ENCODE assay signal across 14 mouse cellular contexts in the genomic region with DNA sequence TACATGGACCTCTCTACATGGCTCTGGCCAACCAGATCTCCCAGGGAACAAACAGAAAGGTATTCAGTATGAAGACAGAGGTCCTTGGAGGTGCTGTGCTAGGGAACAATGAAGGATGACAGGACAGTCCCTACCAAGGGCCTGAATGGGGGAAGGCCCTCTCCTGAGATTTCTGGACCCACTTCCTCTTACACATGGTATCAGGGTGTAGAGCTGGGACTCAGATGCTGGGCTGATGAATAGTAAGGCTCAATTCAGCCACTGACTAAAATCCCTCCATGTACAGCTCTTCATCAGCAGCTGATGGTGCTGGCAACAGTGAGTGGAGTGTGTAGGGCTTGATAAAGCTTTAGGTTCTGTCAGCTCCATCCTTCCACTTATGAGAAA. TPM values are rescaled to one million over a fixed set of nuclear protein-coding genes. Genes with fewer than 3 reads are reported as not detected.
A peak's percentile ranks its signal among the peaks of the same experiment; 100 is the strongest.
DNase-seq lines count a peak whose midpoint lies in the region; ATAC-seq lines count a peak whose summit lies in the region.
"Had no signal": no experiment of that assay in that cellular context is flagged by ENCODE, and none has a peak within 500 bp of the region (broad histone marks: within the 10 kb centered on the region; RNA-seq: fewer than 3 reads in every experiment).

No protein-coding gene starts in this region.

- no peaks in the 10 kb centered on the region for H3K27me3 ChIP-seq in intestine, embryonic 15.5 days (replicated peaks)
- no peaks in the 10 kb centered on the region for H3K27me3 ChIP-seq in intestine, embryonic 16.5 days (replicated peaks; ENCODE audit: control insufficient read depth, insufficient read depth, low read length)
- no peaks in the 10 kb centered on the region for H3K27me3 ChIP-seq in embryonic facial prominence, embryonic 12.5 days
- no peaks in the 10 kb centered on the region for H3K27me3 ChIP-seq in forebrain, embryonic 15.5 days
- H3K27me3 ChIP-seq in liver, embryonic 15.5 days: no peaks in the 10 kb centered on the region
- H3K27me3 ChIP-seq: heart, embryonic 15.5 days; limb, embryonic 13.5 days; stomach, embryonic 15.5 days had no signal

- no peak overlapping the region for H3K9ac ChIP-seq in intestine, embryonic 15.5 days
- H3K9ac ChIP-seq in intestine, embryonic 16.5 days (ENCODE audit: low read depth, low read length): no peak overlapping the region
- no peak overlapping the region for H3K9ac ChIP-seq in embryonic facial prominence, embryonic 12.5 days
- no peak overlapping the region for H3K9ac ChIP-seq in forebrain, embryonic 15.5 days (replicated peaks)
- H3K9ac ChIP-seq in liver, embryonic 15.5 days: no peak overlapping the region
- H3K9ac ChIP-seq: heart, embryonic 15.5 days; limb, embryonic 13.5 days; stomach, embryonic 15.5 days had no signal

- no peaks in the 10 kb centered on the region for H3K36me3 ChIP-seq in intestine, embryonic 15.5 days
- no peaks in the 10 kb centered on the region for H3K36me3 ChIP-seq in intestine, embryonic 16.5 days (ENCODE audit: control insufficient read depth, insufficient read depth, low read length)
- no peaks in the 10 kb centered on the region for H3K36me3 ChIP-seq in embryonic facial prominence, embryonic 12.5 days
- no peaks in the 10 kb centered on the region for H3K36me3 ChIP-seq in forebrain, embryonic 15.5 days
- H3K36me3 ChIP-seq in liver, embryonic 15.5 days (replicated peaks): 0 out of 2 replicates have a peak, but pooled peaks cover 3% of the 10 kb centered on the region
- H3K36me3 ChIP-seq: heart, embryonic 15.5 days; limb, embryonic 13.5 days; stomach, embryonic 15.5 days had no signal

- ATAC-seq in intestine, embryonic 15.5 days: peak; percentile 33; the same call in 1 of the 2 replicates
- no peak; the same call in 1 of the 2 replicates for ATAC-seq in intestine, embryonic 16.5 days
- ATAC-seq in embryonic facial prominence, embryonic 12.5 days (ENCODE audit: insufficient number of reproducible peaks, insufficient read depth, low FRiP score, low TSS enrichment): 0 out of 2 replicates have a peak, but pooled peaks have one; percentile 14
- peak; percentile 41; the same call in 1 of the 2 replicates for ATAC-seq in forebrain, embryonic 15.5 days (replicated peaks)
- 0 out of 2 replicates have a peak, but pooled peaks have one; percentile 13 for ATAC-seq in liver, embryonic 15.5 days (ENCODE audit: insufficient read depth)

- H3K9me3 ChIP-seq in intestine, embryonic 15.5 days: no peaks in the 10 kb centered on the region
- H3K9me3 ChIP-seq in intestine, embryonic 16.5 days (ENCODE audit: control insufficient read depth, low read length): no peaks in the 10 kb centered on the region
- H3K9me3 ChIP-seq in embryonic facial prominence, embryonic 12.5 days: no peaks in the 10 kb centered on the region
- no peaks in the 10 kb centered on the region for H3K9me3 ChIP-seq in forebrain, embryonic 15.5 days
- no peaks in the 10 kb centered on the region for H3K9me3 ChIP-seq in liver, embryonic 15.5 days (replicated peaks)
- H3K9me3 ChIP-seq: heart, embryonic 15.5 days; limb, embryonic 13.5 days; stomach, embryonic 15.5 days had no signal

- no peak overlapping the region for H3K4me3 ChIP-seq in intestine, embryonic 15.5 days (replicated peaks)
- no peak overlapping the region for H3K4me3 ChIP-seq in intestine, embryonic 16.5 days (ENCODE audit: low read length)
- H3K4me3 ChIP-seq in embryonic facial prominence, embryonic 12.5 days: no peak overlapping the region
- H3K4me3 ChIP-seq in forebrain, embryonic 15.5 days: no peak overlapping the region
- H3K4me3 ChIP-seq in liver, embryonic 15.5 days (replicated peaks): no peak overlapping the region
- H3K4me3 ChIP-seq: erythroblast, embryonic 14.5 days; heart, embryonic 15.5 days; limb, embryonic 13.5 days; stomach, embryonic 15.5 days had no signal

- no peak overlapping the region for H3K27ac ChIP-seq in intestine, embryonic 15.5 days
- no peak overlapping the region for H3K27ac ChIP-seq in intestine, embryonic 16.5 days (ENCODE audit: low read length)
- H3K27ac ChIP-seq in embryonic facial prominence, embryonic 12.5 days: no peak overlapping the region
- no peak overlapping the region for H3K27ac ChIP-seq in forebrain, embryonic 15.5 days (replicated peaks)
- H3K27ac ChIP-seq in liver, embryonic 15.5 days (replicated peaks): no peak overlapping the region
- H3K27ac ChIP-seq: heart, embryonic 15.5 days; limb, embryonic 13.5 days; stomach, embryonic 15.5 days had no signal

- DNase-seq in thymus, adult 18-20 months: no peak
- DNase-seq in retina, postnatal 1 day: no peak
- no peak for DNase-seq in layer of hippocampus, postnatal 10 days (ENCODE audit: low spot score in 2 of 2)
- DNase-seq: adrenal gland, adult 2 months; gastrocnemius, postnatal 36 days had no signal

- no peak overlapping the region for H3K4me2 ChIP-seq in intestine, embryonic 15.5 days (replicated peaks)
- no peak overlapping the region for H3K4me2 ChIP-seq in intestine, embryonic 16.5 days (ENCODE audit: low read depth, low read length)
- H3K4me2 ChIP-seq in embryonic facial prominence, embryonic 12.5 days (replicated peaks): no peak overlapping the region
- no peak overlapping the region for H3K4me2 ChIP-seq in forebrain, embryonic 15.5 days (replicated peaks)
- no peak overlapping the region; the same call in 1 of the 2 replicates for H3K4me2 ChIP-seq in liver, embryonic 15.5 days
- H3K4me2 ChIP-seq: heart, embryonic 15.5 days; limb, embryonic 13.5 days; stomach, embryonic 15.5 days had no signal

- no peaks in the 10 kb centered on the region for H3K4me1 ChIP-seq in intestine, embryonic 15.5 days (replicated peaks)
- H3K4me1 ChIP-seq in intestine, embryonic 16.5 days (ENCODE audit: control insufficient read depth, insufficient read depth, low read length): no peaks in the 10 kb centered on the region
- no peaks in the 10 kb centered on the region for H3K4me1 ChIP-seq in embryonic facial prominence, embryonic 12.5 days
- no peaks in the 10 kb centered on the region for H3K4me1 ChIP-seq in forebrain, embryonic 15.5 days
- peaks cover 14% of the 10 kb centered on the region for H3K4me1 ChIP-seq in liver, embryonic 15.5 days (replicated peaks)
- H3K4me1 ChIP-seq: heart, embryonic 15.5 days; limb, embryonic 13.5 days had no signal

RNA-seq across cellular contexts. Expression of a gene that starts 11.6 kb away (rescaled TPM):
- 12.4 and 14.2 TPM in 2 replicates for polyA plus RNA-seq in intestine, embryonic 15.5 days (2015; fragmentation: Nextera tagmentation; extraction: Ambion mirVana)
- polyA plus RNA-seq in intestine, embryonic 16.5 days (2015; fragmentation: Nextera tagmentation; extraction: Ambion mirVana): 17.3 and 17.7 TPM in 2 replicates
- 3.3 TPM in 2 replicates for polyA plus RNA-seq in embryonic facial prominence, embryonic 12.5 days (2016; fragmentation: Nextera tagmentation; extraction: Ambion mirVana)
- polyA plus RNA-seq in forebrain, embryonic 15.5 days (2015; fragmentation: Nextera tagmentation; extraction: Ambion mirVana): 6.1 and 6.8 TPM in 2 replicates
- polyA plus RNA-seq in liver, embryonic 15.5 days (2015; fragmentation: Nextera tagmentation; extraction: Ambion mirVana): 78.8 and 103 TPM in 2 replicates
- total RNA-seq in layer of hippocampus, postnatal 10 days (2021): 10 to 100 TPM; 15.4 to 15.8 TPM
